In genomic region chr6:92290826-92291225, GRCm38 (mm10) we compare ENCODE assay signal across 24 mouse cellular contexts. TPM values are rescaled to one million over a fixed set of nuclear protein-coding genes. Genes with fewer than 3 reads are reported as not detected.
A peak's percentile ranks its signal among the peaks of the same experiment; 100 is the strongest.
DNase-seq lines count a peak whose midpoint lies in the region; ATAC-seq and TF ChIP-seq lines count a peak whose summit lies in the region.
"Had no signal": no experiment of that assay in that cellular context is flagged by ENCODE, and none has a peak within 500 bp of the region (broad histone marks: within the 10 kb centered on the region; RNA-seq: fewer than 3 reads in every experiment).

No protein-coding gene starts in this region.

- H3K9me3 ChIP-seq in liver, postnatal 0 days (ENCODE audit: low read length), result no peaks in the 10 kb centered on the region
- H3K9me3 ChIP-seq in liver, embryonic 11.5 days (ENCODE audit: control insufficient read depth, low read length), result no peaks in the 10 kb centered on the region
- H3K9me3 ChIP-seq: embryonic facial prominence, embryonic 13.5 days; forebrain, embryonic 15.5 days; heart, embryonic 10.5 days; heart, embryonic 15.5 days; hindbrain, embryonic 10.5 days had no signal

- no peaks in the 10 kb centered on the region for H3K4me1 ChIP-seq in liver, postnatal 0 days (ENCODE audit: insufficient read depth)
- no peaks in the 10 kb centered on the region for H3K4me1 ChIP-seq in liver, embryonic 11.5 days (replicated peaks; ENCODE audit: control insufficient read depth, insufficient read depth, low read length)
- H3K4me1 ChIP-seq: embryonic facial prominence, embryonic 13.5 days; heart, embryonic 10.5 days; heart, embryonic 15.5 days; hindbrain, embryonic 10.5 days had no signal

- H3K27me3 ChIP-seq in liver, postnatal 0 days (ENCODE audit: insufficient read depth, low read length), result no peaks in the 10 kb centered on the region
- H3K27me3 ChIP-seq in liver, embryonic 11.5 days (replicated peaks; ENCODE audit: control insufficient read depth, insufficient read depth, low read length), result no peaks in the 10 kb centered on the region
- H3K27me3 ChIP-seq: forebrain, embryonic 15.5 days; heart, embryonic 15.5 days had no signal

- no peak overlapping the region for H3K27ac ChIP-seq in liver, postnatal 0 days (ENCODE audit: low read depth)
- H3K27ac ChIP-seq in liver, embryonic 11.5 days (ENCODE audit: low read depth, low read length), result no peak overlapping the region
- H3K27ac ChIP-seq: embryonic facial prominence, embryonic 13.5 days; forebrain, embryonic 15.5 days; heart, embryonic 10.5 days; heart, embryonic 15.5 days; hindbrain, embryonic 10.5 days; hindbrain, embryonic 14.5 days had no signal

- no peak for TF ChIP-seq CTCF in liver, postnatal 0 days (IDR thresholded peaks at IDR 0.05; ENCODE audit: low read depth)

- no peak overlapping the region for H3K4me2 ChIP-seq in liver, postnatal 0 days (ENCODE audit: low read depth, low read length)
- no peak overlapping the region for H3K4me2 ChIP-seq in liver, embryonic 11.5 days
- H3K4me2 ChIP-seq: embryonic facial prominence, embryonic 13.5 days; forebrain, embryonic 15.5 days; heart, embryonic 15.5 days; hindbrain, embryonic 14.5 days had no signal

- no peak overlapping the region for H3K9ac ChIP-seq in liver, postnatal 0 days (replicated peaks)
- no peak overlapping the region for H3K9ac ChIP-seq in liver, embryonic 11.5 days (ENCODE audit: low read depth, low read length)
- H3K9ac ChIP-seq: embryonic facial prominence, embryonic 13.5 days; forebrain, embryonic 15.5 days; heart, embryonic 15.5 days; hindbrain, embryonic 14.5 days had no signal

- no peaks in the 10 kb centered on the region for H3K36me3 ChIP-seq in liver, postnatal 0 days (replicated peaks; ENCODE audit: insufficient read depth, low read length)
- H3K36me3 ChIP-seq in liver, embryonic 11.5 days (ENCODE audit: control insufficient read depth, insufficient read depth, low read length), result no peaks in the 10 kb centered on the region
- H3K36me3 ChIP-seq: embryonic facial prominence, embryonic 13.5 days; forebrain, embryonic 15.5 days; heart, embryonic 10.5 days; heart, embryonic 15.5 days; hindbrain, embryonic 10.5 days had no signal

- no peak overlapping the region for H3K4me3 ChIP-seq in liver, postnatal 0 days (ENCODE audit: low read depth, low read length)
- no peak overlapping the region for H3K4me3 ChIP-seq in liver, embryonic 11.5 days (ENCODE audit: low read depth, low read length)
- H3K4me3 ChIP-seq: embryonic facial prominence, embryonic 13.5 days; forebrain, embryonic 15.5 days; heart, embryonic 10.5 days; heart, embryonic 15.5 days; hindbrain, embryonic 10.5 days had no signal

- DNase-seq in adrenal gland, adult 2 months, result peak; percentile 63
- DNase-seq in adrenal gland, postnatal 25 days, result no peak
- peak; percentile 23 for DNase-seq in liver, postnatal 0 days
- DNase-seq in liver, embryonic 11.5 days (ENCODE audit: low spot score), result no peak
- DNase-seq in adrenal gland, postnatal 14 days, result peak; percentile 51
- peak; percentile 82 for DNase-seq in gonadal fat pad, adult 2 months (ENCODE audit: low read depth)
- no peak for DNase-seq in right cerebral cortex, adult 2 months (ENCODE audit: low spot score in 2 of 2)
- DNase-seq: cerebellum, adult 11 months; cerebellum, adult 9-10 months; cerebellum, postnatal 25 days; gastrocnemius, postnatal 36 days; heart, adult 18-20 months; kidney, adult 11 months; kidney, adult 9 months had no signal

- WGBS in liver, postnatal 0 days (ENCODE audit: insufficient replicate concordance), result 69% methylated on average over 3 of the region's 3 CpGs
- 78% methylated on average over 3 of the region's 3 CpGs for WGBS in liver, embryonic 11.5 days

- TF ChIP-seq EP300 in liver, postnatal 0 days (IDR thresholded peaks at IDR 0.05; ENCODE audit: low read depth), result no peak; the same call in 1 of the 2 replicates

- peak; percentile 93 for ATAC-seq in liver, postnatal 0 days
- no peak for ATAC-seq in liver, embryonic 11.5 days (replicated peaks; ENCODE audit: low FRiP score)
- no peak for ATAC-seq in cerebellum, adult (ENCODE audit: insufficient number of reproducible peaks, low FRiP score, low TSS enrichment)
- ATAC-seq: forebrain, embryonic 15.5 days had no signal

RNA-seq across cellular contexts. Expression of gene Trh, which starts 46.4 kb away (rescaled TPM):
- total RNA-seq in adrenal gland, adult 2 months (2021), result not detected
- not detected in 2 replicates for polyA plus RNA-seq in adrenal gland, adult 2 months (2012; rRNA removed)
- total RNA-seq in adrenal gland, postnatal 25 days (2021), result not detected in 2 replicates
- 0.07 TPM in 1 of 2 replicates, not detected in the other for polyA plus RNA-seq in liver, postnatal 0 days (2015; fragmentation: Nextera tagmentation; extraction: Ambion mirVana)
- polyA plus RNA-seq in liver, embryonic 11.5 days (2014; fragmentation: Nextera tagmentation; extraction: Ambion mirVana), result not detected in 2 replicates
- total RNA-seq in adrenal gland, postnatal 14 days (2021), result not detected in 2 replicates
- polyA plus RNA-seq in gonadal fat pad, adult 2 months (2012; rRNA removed), result not detected in 2 replicates
- total RNA-seq: CH12.LX; gastrocnemius, adult 8-10 months; gastrocnemius, postnatal 36 days; heart, adult 18-20 months; heart, postnatal 25 days had no signal
- polyA plus RNA-seq: embryonic facial prominence, embryonic 13.5 days had no signal

Comparison
In these comparisons a context has a peak if more than half of its experiments do, and no peak if none do; other contexts are left out.
1. DNase-seq: peak in adrenal gland, adult 2 months (single experiment), liver, postnatal 0 days (single experiment), adrenal gland, postnatal 14 days (single experiment) and gonadal fat pad, adult 2 months (single experiment); none in adrenal gland, postnatal 25 days (single experiment), liver, embryonic 11.5 days (single experiment) and right cerebral cortex, adult 2 months (0 of 2).